Mouse (Mus musculus) liver, adult 2 months (tissue): ENCODE measurements at regions not wholly inside any gene's neighbourhood (a gene's known extent, or its start where the extent isn't known, plus 50 kb on each side); places are given as distances from the start of the nearest gene placed in this dataset.
"Not testable (repeated sequence)": the region's sequence is repeated elsewhere in the genome, so short reads cannot be mapped to it uniquely, and the experiment has no call there.

Experiments used
- DNase-seq: peaks from one replicate; pipeline ENCODE4 v3.0.0-alpha.2; 2011; ENCODE audit warnings: low read depth, low spot score; ENCODE audit errors: extremely low read depth
- H3K27ac ChIP-seq: fragments of 200-500 bp; replicated peaks from 2 replicates; pipeline ENCODE4 v1.5.1; 2012; ENCODE audit warnings: low read depth, mild to moderate bottlenecking, control low read depth, inconsistent platforms, low read length; ENCODE audit not compliant: insufficient read depth
- H3K27me3 ChIP-seq: fragments of 200-500 bp; 2 replicates; pipeline ENCODE4 v1.6.1; 2012; ENCODE audit warnings: mild to moderate bottlenecking, moderate library complexity, low read length, inconsistent platforms; ENCODE audit not compliant: control insufficient read depth, insufficient read depth
- H3K36me3 ChIP-seq: fragments of 200-500 bp; 2 replicates; pipeline ENCODE4 v1.6.1; 2012; ENCODE audit warnings: low read length, inconsistent platforms; ENCODE audit not compliant: control insufficient read depth, insufficient read depth
- H3K4me1 ChIP-seq: fragments of 200-500 bp; 2 replicates; pipeline ENCODE4 v1.6.1; 2011; ENCODE audit warnings: low read length; ENCODE audit not compliant: control insufficient read depth, insufficient read depth
- H3K4me3 ChIP-seq: fragments of 200-500 bp; 2 replicates; pipeline ENCODE4 v1.5.1; 2011; ENCODE audit warnings: low read depth, mild to moderate bottlenecking, control low read depth, low read length, moderate library complexity; ENCODE audit not compliant: insufficient read depth
- H3K79me2 ChIP-seq: fragments of 200-500 bp; 2 replicates; pipeline ENCODE4 v1.6.1; 2012; ENCODE audit warnings: inconsistent platforms, mild to moderate bottlenecking, low read length, moderate library complexity; ENCODE audit not compliant: control insufficient read depth, insufficient read depth
- H3K9ac ChIP-seq: fragments of 200-500 bp; 2 replicates; pipeline ENCODE4 v1.6.1; 2012; ENCODE audit warnings: low read depth, mild to moderate bottlenecking, control low read depth, inconsistent platforms, low read length
- CTCF ChIP-seq: fragments of 200-500 bp; IDR thresholded peaks from 2 replicates; pipeline ENCODE4 v1.5.1; 2011; ENCODE audit warnings: low read depth, low read length, control low read depth
- POLR2A ChIP-seq: fragments of 200-500 bp; IDR thresholded peaks from 2 replicates; pipeline ENCODE4 v1.6.1; 2011; ENCODE audit warnings: low read length, control low read depth; ENCODE audit not compliant: insufficient read depth; ENCODE audit errors: extremely low read depth
- WGBS: fragments of 180-500 bp; shearing (Covaris S2); methylation state at CpG from one replicate; pipeline ENCODE4 v1.1.7; 2018; 5-methylcytosine and 5-hydroxymethylcytosine counted together

DNA sequence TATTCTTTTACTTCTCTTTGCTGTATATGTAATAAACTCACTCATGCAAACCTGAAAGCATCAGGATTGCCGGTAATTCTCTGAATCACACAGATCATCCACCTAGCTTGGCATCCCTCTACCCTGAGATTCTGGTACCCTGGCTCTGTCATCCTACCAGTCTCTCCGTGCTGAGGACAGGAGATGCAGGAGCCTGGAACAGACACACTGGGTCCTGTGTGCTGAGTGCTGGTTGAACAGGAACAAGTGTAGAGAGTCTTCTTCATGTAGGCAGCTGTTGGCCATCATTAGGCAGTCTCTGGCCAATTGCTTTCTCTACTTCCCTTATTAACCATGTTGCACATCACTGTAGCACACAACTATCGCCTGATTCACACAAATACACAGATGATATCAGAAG, 59.0 kb upstream of the Nmnat3 start:
- TF ChIP-seq POLR2A = no peak
- no peaks in the 10 kb centered on the region for H3K27me3 ChIP-seq
- H3K27ac ChIP-seq = no peak overlapping the region
- H3K36me3 ChIP-seq = no peaks in the 10 kb centered on the region
- H3K9ac ChIP-seq = no peak overlapping the region
- DNase-seq = no peak
- no peak overlapping the region for H3K4me3 ChIP-seq
- H3K79me2 ChIP-seq = no peaks in the 10 kb centered on the region
- WGBS = 80% methylated on average over 3 of the region's 3 CpGs
- H3K4me1 ChIP-seq = no peaks in the 10 kb centered on the region

DNA sequence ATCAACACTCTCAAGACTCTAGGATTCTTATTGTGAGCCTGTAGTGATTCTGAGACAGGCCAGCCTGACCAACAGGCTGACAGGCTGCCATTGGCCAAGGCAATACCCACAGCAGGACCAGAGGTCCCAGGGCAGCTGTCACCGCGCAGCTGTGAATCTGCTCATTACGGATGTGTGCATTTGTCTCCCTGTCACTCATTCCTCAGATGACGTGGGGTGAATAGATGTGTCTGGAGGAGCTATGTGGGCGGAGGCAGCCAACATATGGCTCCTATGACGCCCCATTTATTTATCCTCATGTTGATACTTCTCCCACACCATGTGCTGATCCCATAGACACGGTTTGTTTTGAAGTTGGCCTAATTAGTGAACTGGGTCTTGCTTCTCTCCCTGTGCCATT, 58.3 kb upstream of the Nmnat3 start:
- H3K4me1 ChIP-seq = no peaks in the 10 kb centered on the region
- WGBS = 83% methylated on average over 7 of the region's 7 CpGs
- no peaks in the 10 kb centered on the region for H3K79me2 ChIP-seq
- no peak for TF ChIP-seq CTCF
- no peak for TF ChIP-seq POLR2A
- no peaks in the 10 kb centered on the region for H3K36me3 ChIP-seq
- H3K4me3 ChIP-seq = no peak overlapping the region
- no peak for DNase-seq
- no peak overlapping the region for H3K9ac ChIP-seq
- no peaks in the 10 kb centered on the region for H3K27me3 ChIP-seq
- no peak overlapping the region for H3K27ac ChIP-seq

DNA sequence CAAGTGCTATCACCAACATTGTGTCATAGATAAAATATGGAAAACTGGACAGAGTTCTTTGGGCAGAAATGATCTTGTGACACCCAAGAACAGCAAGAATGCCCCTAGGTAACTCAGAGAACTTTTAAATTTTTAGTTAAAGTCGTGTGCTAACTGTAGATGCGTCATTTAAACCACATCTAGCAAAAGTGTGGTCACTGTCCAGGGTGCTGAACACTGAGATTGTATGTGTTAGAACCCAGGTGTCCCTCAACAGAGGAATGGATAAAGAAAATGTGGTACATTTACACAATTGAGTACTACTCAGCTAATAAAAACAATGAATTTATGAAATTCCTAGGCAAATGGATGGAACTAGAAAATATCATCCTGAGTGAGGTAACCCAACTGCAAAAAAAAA, 52.5 kb upstream of the Nmnat3 start:
- H3K4me1 ChIP-seq, H3K79me2 ChIP-seq, H3K9ac ChIP-seq, H3K36me3 ChIP-seq, H3K4me3 ChIP-seq, DNase-seq, H3K27me3 ChIP-seq, H3K27ac ChIP-seq: not testable (repeated sequence)
- WGBS = 45% methylated on average over 2 of the region's 2 CpGs
